In genomic region chr7:127113614-127114259, GRCm38 (mm10) we compare ENCODE assay signal across 9 mouse cellular contexts. TPM values are rescaled to one million over a fixed set of nuclear protein-coding genes. Genes with fewer than 3 reads are reported as not detected.
A peak's percentile ranks its signal among the peaks of the same experiment; 100 is the strongest.
DNase-seq lines count a peak whose midpoint lies in the region; ATAC-seq lines count a peak whose summit lies in the region.
"Had no signal": no experiment of that assay in that cellular context is flagged by ENCODE, and none has a peak within 500 bp of the region (broad histone marks: within the 10 kb centered on the region; RNA-seq: fewer than 3 reads in every experiment).

No protein-coding gene starts in this region.

- H3K27ac ChIP-seq in forebrain, embryonic 16.5 days (ENCODE audit: low read length) = no peak overlapping the region
- H3K27ac ChIP-seq in forebrain, embryonic 12.5 days = no peak overlapping the region
- peak overlapping the region; percentile 55; the same call in 1 of the 2 replicates for H3K27ac ChIP-seq in embryonic facial prominence, embryonic 15.5 days (replicated peaks)

- no peaks in the 10 kb centered on the region for H3K36me3 ChIP-seq in forebrain, embryonic 16.5 days (ENCODE audit: control insufficient read depth, insufficient read depth)
- H3K36me3 ChIP-seq in forebrain, embryonic 12.5 days (replicated peaks) = no peaks in the 10 kb centered on the region
- H3K36me3 ChIP-seq in embryonic facial prominence, embryonic 15.5 days = no peaks in the 10 kb centered on the region

- H3K27me3 ChIP-seq in forebrain, embryonic 16.5 days (replicated peaks; ENCODE audit: control insufficient read depth, insufficient read depth, low read length) = no peaks in the 10 kb centered on the region
- 0 out of 2 replicates have a peak, but pooled peaks cover 3% of the 10 kb centered on the region for H3K27me3 ChIP-seq in forebrain, embryonic 12.5 days
- no peaks in the 10 kb centered on the region for H3K27me3 ChIP-seq in embryonic facial prominence, embryonic 15.5 days

- no peak overlapping the region for H3K4me3 ChIP-seq in forebrain, embryonic 16.5 days (replicated peaks; ENCODE audit: low read length)
- H3K4me3 ChIP-seq in forebrain, embryonic 12.5 days (replicated peaks) = no peak overlapping the region
- no peak overlapping the region for H3K4me3 ChIP-seq in embryonic facial prominence, embryonic 15.5 days (replicated peaks)

- H3K9me3 ChIP-seq in forebrain, embryonic 16.5 days (ENCODE audit: control insufficient read depth, low read length) = no peaks in the 10 kb centered on the region
- no peaks in the 10 kb centered on the region for H3K9me3 ChIP-seq in forebrain, embryonic 12.5 days
- no peaks in the 10 kb centered on the region for H3K9me3 ChIP-seq in embryonic facial prominence, embryonic 15.5 days (replicated peaks)

- 0 out of 2 replicates have a peak, but pooled peaks have one; percentile 58 for ATAC-seq in forebrain, embryonic 16.5 days
- ATAC-seq in forebrain, embryonic 12.5 days (ENCODE audit: low FRiP score) = no peak
- ATAC-seq in embryonic facial prominence, embryonic 15.5 days (ENCODE audit: insufficient number of reproducible peaks, low FRiP score, low TSS enrichment, low read depth) = no peak

- peak; percentile 57 for DNase-seq in 416B (ENCODE audit: low read depth)
- peak; percentile 59 for DNase-seq in kidney, postnatal 10 days
- no peak for DNase-seq in frontal cortex, postnatal 10 days (ENCODE audit: low spot score in 2 of 2)
- no peak for DNase-seq in gastrocnemius, adult 18-20 months (ENCODE audit: low spot score)
- DNase-seq in cerebellum, adult 9-10 months = no peak

- H3K4me1 ChIP-seq in forebrain, embryonic 16.5 days (replicated peaks; ENCODE audit: control insufficient read depth, insufficient read depth, low read length) = no peaks in the 10 kb centered on the region
- H3K4me1 ChIP-seq in forebrain, embryonic 12.5 days = 0 out of 2 replicates have a peak, but pooled peaks cover 8% of the 10 kb centered on the region
- H3K4me1 ChIP-seq in embryonic facial prominence, embryonic 15.5 days = peaks cover 10% of the 10 kb centered on the region

- 53% methylated on average over 12 of the region's 12 CpGs for WGBS in forebrain, embryonic 16.5 days
- WGBS in forebrain, embryonic 12.5 days = 62% methylated on average over 11 of the region's 12 CpGs
- WGBS in embryonic facial prominence, embryonic 15.5 days = 47% methylated on average over 12 of the region's 12 CpGs

- no peak overlapping the region for H3K4me2 ChIP-seq in forebrain, embryonic 16.5 days (ENCODE audit: low read length)
- H3K4me2 ChIP-seq in forebrain, embryonic 12.5 days = no peak overlapping the region
- no peak overlapping the region for H3K4me2 ChIP-seq in embryonic facial prominence, embryonic 15.5 days (replicated peaks)

- H3K9ac ChIP-seq in forebrain, embryonic 16.5 days (replicated peaks; ENCODE audit: low read depth, low read length) = no peak overlapping the region
- no peak overlapping the region for H3K9ac ChIP-seq in forebrain, embryonic 12.5 days
- H3K9ac ChIP-seq in embryonic facial prominence, embryonic 15.5 days = no peak overlapping the region

RNA-seq across cellular contexts. Expression of gene Qprt, which starts 8.3 kb away (rescaled TPM):
- polyA plus RNA-seq in forebrain, embryonic 16.5 days (2015; fragmentation: Nextera tagmentation; extraction: Ambion mirVana) = 0.28 and 1.0 TPM in 2 replicates
- 2.0 and 2.4 TPM in 2 replicates for polyA plus RNA-seq in forebrain, embryonic 12.5 days (2016; fragmentation: Nextera tagmentation; extraction: Ambion mirVana)
- polyA plus RNA-seq in embryonic facial prominence, embryonic 15.5 days (2015; fragmentation: Nextera tagmentation; extraction: Ambion mirVana) = 2.0 and 3.3 TPM in 2 replicates
- under 1 TPM; 0.37 to 0.55 TPM for total RNA-seq in gastrocnemius, adult 18-20 months (2021)

RNA-seq across cellular contexts. Expression of gene AI467606, which starts 22.6 kb away (rescaled TPM):
- polyA plus RNA-seq in forebrain, embryonic 16.5 days (2015; fragmentation: Nextera tagmentation; extraction: Ambion mirVana) = 1.5 and 1.9 TPM in 2 replicates
- polyA plus RNA-seq in forebrain, embryonic 12.5 days (2016; fragmentation: Nextera tagmentation; extraction: Ambion mirVana) = 0.88 and 0.91 TPM in 2 replicates
- 4.8 and 6.3 TPM in 2 replicates for polyA plus RNA-seq in embryonic facial prominence, embryonic 15.5 days (2015; fragmentation: Nextera tagmentation; extraction: Ambion mirVana)
- total RNA-seq in gastrocnemius, adult 18-20 months (2021) = under 1 TPM; 0.50 to 0.93 TPM

RNA-seq across cellular contexts. Expression of gene Spn, which starts 23.9 kb away (rescaled TPM):
- 0.09 TPM in 1 of 2 replicates, not detected in the other for polyA plus RNA-seq in forebrain, embryonic 16.5 days (2015; fragmentation: Nextera tagmentation; extraction: Ambion mirVana)
- polyA plus RNA-seq in forebrain, embryonic 12.5 days (2016; fragmentation: Nextera tagmentation; extraction: Ambion mirVana) = 0.23 TPM in 1 of 2 replicates, not detected in the other
- 0.61 and 0.67 TPM in 2 replicates for polyA plus RNA-seq in embryonic facial prominence, embryonic 15.5 days (2015; fragmentation: Nextera tagmentation; extraction: Ambion mirVana)
- under 1 TPM; 0.07 to 0.14 TPM for total RNA-seq in gastrocnemius, adult 18-20 months (2021)

RNA-seq across cellular contexts. Expression of gene Zg16, which starts 26.6 kb away (rescaled TPM):
- polyA plus RNA-seq in forebrain, embryonic 16.5 days (2015; fragmentation: Nextera tagmentation; extraction: Ambion mirVana) = not detected in 2 replicates
- polyA plus RNA-seq in forebrain, embryonic 12.5 days (2016; fragmentation: Nextera tagmentation; extraction: Ambion mirVana) = not detected in 2 replicates
- not detected in 2 replicates for polyA plus RNA-seq in embryonic facial prominence, embryonic 15.5 days (2015; fragmentation: Nextera tagmentation; extraction: Ambion mirVana)
- not detected for total RNA-seq in gastrocnemius, adult 18-20 months (2021)
- total RNA-seq: layer of hippocampus, adult 8-10 months had no signal

Comparison
In these comparisons a context has a peak if more than half of its experiments do, and no peak if none do; other contexts are left out.
1. DNase-seq: peak in 416B (single experiment) and kidney, postnatal 10 days (single experiment); none in frontal cortex, postnatal 10 days (0 of 2), gastrocnemius, adult 18-20 months (single experiment) and cerebellum, adult 9-10 months (single experiment).